Mouse (Mus musculus): ENCODE measurements around the gene Ube4a.

DNA sequence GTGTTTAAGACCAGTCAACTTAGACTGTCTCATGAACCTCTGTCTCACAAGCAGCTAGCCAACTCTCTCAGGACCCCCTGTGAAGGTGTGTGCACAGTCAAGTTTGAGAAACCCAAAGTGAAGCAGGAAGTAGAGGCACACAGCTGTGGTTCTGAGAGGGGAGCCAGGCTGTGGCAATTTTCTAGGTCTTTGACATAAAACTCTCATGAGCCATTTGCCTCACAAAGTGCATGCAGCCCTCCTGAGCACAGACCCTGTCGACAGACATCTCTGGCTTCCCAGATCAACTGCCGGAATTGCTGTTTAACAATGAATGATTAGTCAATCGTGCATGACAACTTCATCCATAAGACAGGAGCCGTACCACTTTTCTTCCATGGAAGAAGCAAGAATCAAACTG lies 42.9 kb upstream of the Ube4a start:
- TF ChIP-seq USF1 (IDR thresholded peaks at IDR 0.05; ENCODE audit: low read depth) (no peak), POLR2A (IDR thresholded peaks at IDR 0.05; ENCODE audit: insufficient read length, low read depth) (no peak), E2F4 (IDR thresholded peaks at IDR 0.05; ENCODE audit: insufficient read depth) (no peak)

Data from myocyte (in vitro differentiated cells).